Mouse (Mus musculus): ENCODE measurements around the gene Rnf144a. TPM values are rescaled to one million over a fixed set of nuclear protein-coding genes. Genes with fewer than 3 reads are reported as not detected.

The Rnf144a gene
- polyA plus RNA-seq, 1 experiment from 2014 or later: 7.4 TPM

GRCm38 (mm10) chr12:26401696-26402470 is 13.2 kb downstream of the Rnf144a start:
- ATAC-seq (replicated peaks; ENCODE audit: insufficient number of reproducible peaks, low FRiP score, low TSS enrichment): no peak
- 57% methylated on average over 10 of the region's 10 CpGs for WGBS (ENCODE audit: insufficient replicate concordance)
- Histone ChIP-seq H3K36me3 (ENCODE audit: control insufficient read depth, insufficient read depth, low read length) (no peaks in the 10 kb centered on the region), H3K4me2 (no peak overlapping the region), H3K27ac (ENCODE audit: low read depth, low read length) (no peak overlapping the region), H3K9me3 (replicated peaks; ENCODE audit: control insufficient read depth, low read length) (no peaks in the 10 kb centered on the region), H3K9ac (ENCODE audit: low read depth, low read length) (no peak overlapping the region), H3K27me3 (ENCODE audit: control insufficient read depth, insufficient read depth, low read length) (no peaks in the 10 kb centered on the region), H3K4me3 (ENCODE audit: low read depth, low read length) (no peak overlapping the region), H3K4me1 (ENCODE audit: control insufficient read depth, insufficient read depth, low read length) (peaks cover 20% of the 10 kb centered on the region)

GRCm38 (mm10) chr12:26401254-26401653 is 13.8 kb downstream of the Rnf144a start:
- H3K36me3 ChIP-seq (ENCODE audit: control insufficient read depth, insufficient read depth, low read length): no peaks in the 10 kb centered on the region
- H3K4me3 ChIP-seq (ENCODE audit: low read depth, low read length): no peak overlapping the region
- no peaks in the 10 kb centered on the region for H3K27me3 ChIP-seq (ENCODE audit: control insufficient read depth, insufficient read depth, low read length)
- H3K9ac ChIP-seq (ENCODE audit: low read depth, low read length): no peak overlapping the region
- H3K4me2 ChIP-seq: no peak overlapping the region
- peaks cover 20% of the 10 kb centered on the region for H3K4me1 ChIP-seq (ENCODE audit: control insufficient read depth, insufficient read depth, low read length)
- WGBS (ENCODE audit: insufficient replicate concordance): 79% methylated on average over 1 of the region's 1 CpGs
- no peaks in the 10 kb centered on the region for H3K9me3 ChIP-seq (replicated peaks; ENCODE audit: control insufficient read depth, low read length)
- H3K27ac ChIP-seq (ENCODE audit: low read depth, low read length): no peak overlapping the region
- ATAC-seq (replicated peaks; ENCODE audit: insufficient number of reproducible peaks, low FRiP score, low TSS enrichment): no peak

DNA sequence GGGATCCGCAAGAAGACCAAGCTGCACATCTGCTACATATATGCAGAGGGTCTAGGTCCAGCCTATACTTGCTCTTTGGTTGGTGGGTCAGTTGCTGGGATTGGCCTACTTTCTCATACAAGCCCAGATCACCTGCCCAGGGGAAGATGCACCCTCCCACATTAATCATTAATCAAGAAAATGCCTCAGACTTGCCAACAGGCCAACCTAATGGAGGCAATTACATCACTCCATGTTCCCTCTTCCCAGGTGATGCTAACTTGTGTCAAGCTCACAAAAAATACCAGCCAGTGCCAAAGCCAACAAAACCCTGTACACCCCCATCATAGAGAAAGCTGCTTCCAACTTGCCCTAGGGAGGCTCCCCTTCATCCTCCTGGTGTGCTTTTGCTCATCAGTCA is 14.3 kb downstream of the Rnf144a start:
- Histone ChIP-seq H3K27me3 (ENCODE audit: control insufficient read depth, insufficient read depth, low read length) (no peaks in the 10 kb centered on the region), H3K9ac (ENCODE audit: low read depth, low read length) (no peak overlapping the region), H3K4me2 (no peak overlapping the region), H3K4me1 (ENCODE audit: control insufficient read depth, insufficient read depth, low read length) (peaks cover 16% of the 10 kb centered on the region), H3K4me3 (ENCODE audit: low read depth, low read length) (no peak overlapping the region), H3K36me3 (ENCODE audit: control insufficient read depth, insufficient read depth, low read length) (no peaks in the 10 kb centered on the region), H3K27ac (ENCODE audit: low read depth, low read length) (no peak overlapping the region), H3K9me3 (replicated peaks; ENCODE audit: control insufficient read depth, low read length) (no peaks in the 10 kb centered on the region)
- no peak for ATAC-seq (replicated peaks; ENCODE audit: insufficient number of reproducible peaks, low FRiP score, low TSS enrichment)
- 100% methylated on average over 1 of the region's 1 CpGs for WGBS (ENCODE audit: insufficient replicate concordance)

- H3K36me3 ChIP-seq (ENCODE audit: control insufficient read depth, insufficient read depth, low read length): no peaks in the 10 kb centered on the region
- 87% methylated on average over 6 of the region's 6 CpGs for WGBS (ENCODE audit: insufficient replicate concordance)
Observed at GRCm38 (mm10) chr12:26399391-26399790, 15.7 kb downstream of the Rnf144a start.

GRCm38 (mm10) chr12:26398597-26398996 is 16.5 kb downstream of the Rnf144a start:
- Histone ChIP-seq H3K9ac (ENCODE audit: low read depth, low read length) (no peak overlapping the region), H3K4me1 (ENCODE audit: control insufficient read depth, insufficient read depth, low read length) (peaks cover 5% of the 10 kb centered on the region; the same call in 1 of the 2 replicates), H3K27ac (ENCODE audit: low read depth, low read length) (no peak overlapping the region), H3K9me3 (replicated peaks; ENCODE audit: control insufficient read depth, low read length) (no peaks in the 10 kb centered on the region), H3K36me3 (ENCODE audit: control insufficient read depth, insufficient read depth, low read length) (no peaks in the 10 kb centered on the region), H3K4me2 (no peak overlapping the region), H3K4me3 (ENCODE audit: low read depth, low read length) (no peak overlapping the region), H3K27me3 (ENCODE audit: control insufficient read depth, insufficient read depth, low read length) (no peaks in the 10 kb centered on the region)
- no peak for ATAC-seq (replicated peaks; ENCODE audit: insufficient number of reproducible peaks, low FRiP score, low TSS enrichment)
- WGBS (ENCODE audit: insufficient replicate concordance): 52% methylated on average over 2 of the region's 2 CpGs

More at GRCm38 (mm10) chr12:26399391-26399790, 15.7 kb downstream of the Rnf144a start:
- ATAC-seq (replicated peaks; ENCODE audit: insufficient number of reproducible peaks, low FRiP score, low TSS enrichment): no peak
- Histone ChIP-seq H3K4me2 (no peak overlapping the region), H3K4me1 (ENCODE audit: control insufficient read depth, insufficient read depth, low read length) (peaks cover 5% of the 10 kb centered on the region; the same call in 1 of the 2 replicates), H3K27ac (ENCODE audit: low read depth, low read length) (no peak overlapping the region), H3K9me3 (replicated peaks; ENCODE audit: control insufficient read depth, low read length) (no peaks in the 10 kb centered on the region), H3K27me3 (ENCODE audit: control insufficient read depth, insufficient read depth, low read length) (no peaks in the 10 kb centered on the region), H3K4me3 (ENCODE audit: low read depth, low read length) (no peak overlapping the region), H3K9ac (ENCODE audit: low read depth, low read length) (no peak overlapping the region)

DNA sequence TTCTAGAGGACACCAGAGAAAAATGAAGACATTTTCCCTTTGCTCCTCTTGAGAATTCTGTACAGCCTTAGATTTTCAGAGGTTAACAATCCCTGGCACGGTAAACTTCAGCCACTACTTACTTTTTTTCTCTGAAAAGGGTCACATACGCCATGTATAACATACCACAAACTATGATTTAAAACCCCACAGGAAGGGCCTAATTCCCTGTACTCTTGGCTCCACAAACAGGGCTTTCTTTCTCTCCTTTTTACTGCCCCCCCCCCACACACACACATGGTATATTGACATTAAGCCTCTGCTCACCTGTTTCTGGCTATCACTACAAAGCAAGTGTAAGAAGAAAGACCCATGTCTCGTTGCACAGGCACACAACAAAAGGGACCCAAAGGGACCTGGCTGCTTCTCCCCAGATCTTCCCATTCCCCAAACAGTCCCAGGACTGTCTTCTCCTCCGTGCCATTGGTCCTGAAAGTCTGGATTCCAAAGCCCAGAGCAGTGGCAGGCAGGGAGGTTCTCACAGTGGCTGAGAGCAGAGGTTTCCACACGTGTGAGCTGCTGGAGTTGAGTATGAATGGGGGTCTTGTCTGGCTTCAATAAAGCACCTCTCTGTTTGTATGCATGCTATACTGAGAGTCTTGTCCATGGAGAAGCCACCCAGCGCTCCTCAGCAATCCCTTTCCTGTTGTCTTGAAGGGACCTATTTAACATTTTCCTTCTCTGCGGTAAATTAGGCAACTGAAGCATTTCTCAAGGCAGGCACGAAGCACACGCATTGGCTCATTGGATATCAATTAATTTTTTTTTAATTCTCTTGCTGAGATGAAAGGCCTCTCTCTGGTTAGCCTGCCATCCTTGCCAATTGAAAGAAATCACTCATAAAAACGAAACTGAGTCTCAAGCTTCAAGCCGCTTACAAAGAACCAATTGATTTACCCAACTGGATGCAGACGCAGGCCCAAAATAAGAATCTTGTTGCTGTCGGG is 20.3 kb downstream of the Rnf144a start:
- ATAC-seq (replicated peaks; ENCODE audit: insufficient number of reproducible peaks, low FRiP score, low TSS enrichment): no peak
- 74% methylated on average over 13 of the region's 13 CpGs for WGBS (ENCODE audit: insufficient replicate concordance)
- Histone ChIP-seq H3K4me3 (ENCODE audit: low read depth, low read length) (no peak overlapping the region), H3K36me3 (ENCODE audit: control insufficient read depth, insufficient read depth, low read length) (no peaks in the 10 kb centered on the region), H3K4me1 (ENCODE audit: control insufficient read depth, insufficient read depth, low read length) (no peaks in the 10 kb centered on the region), H3K9me3 (replicated peaks; ENCODE audit: control insufficient read depth, low read length) (no peaks in the 10 kb centered on the region), H3K27ac (ENCODE audit: low read depth, low read length) (no peak overlapping the region), H3K27me3 (ENCODE audit: control insufficient read depth, insufficient read depth, low read length) (no peaks in the 10 kb centered on the region), H3K4me2 (no peak overlapping the region), H3K9ac (ENCODE audit: low read depth, low read length) (no peak overlapping the region)

- H3K27ac ChIP-seq (ENCODE audit: low read depth, low read length): no peak overlapping the region
- WGBS (ENCODE audit: insufficient replicate concordance): 70% methylated on average over 5 of the region's 5 CpGs
Observed at GRCm38 (mm10) chr12:26393291-26393690, 21.8 kb downstream of the Rnf144a start.

GRCm38 (mm10) chr12:26391162-26391561 is 23.9 kb downstream of the Rnf144a start:
- H3K4me2 ChIP-seq: no peak overlapping the region
- H3K27ac ChIP-seq (ENCODE audit: low read depth, low read length): no peak overlapping the region
- ATAC-seq (replicated peaks; ENCODE audit: insufficient number of reproducible peaks, low FRiP score, low TSS enrichment): no peak
- peaks cover 5% of the 10 kb centered on the region; the same call in 1 of the 2 replicates for H3K36me3 ChIP-seq (ENCODE audit: control insufficient read depth, insufficient read depth, low read length)
- H3K4me1 ChIP-seq (ENCODE audit: control insufficient read depth, insufficient read depth, low read length): no peaks in the 10 kb centered on the region
- H3K4me3 ChIP-seq (ENCODE audit: low read depth, low read length): no peak overlapping the region
- WGBS (ENCODE audit: insufficient replicate concordance): 67% methylated on average over 1 of the region's 1 CpGs
- H3K27me3 ChIP-seq (ENCODE audit: control insufficient read depth, insufficient read depth, low read length): no peaks in the 10 kb centered on the region
- H3K9ac ChIP-seq (ENCODE audit: low read depth, low read length): no peak overlapping the region
- no peaks in the 10 kb centered on the region for H3K9me3 ChIP-seq (replicated peaks; ENCODE audit: control insufficient read depth, low read length)

More at GRCm38 (mm10) chr12:26393291-26393690, 21.8 kb downstream of the Rnf144a start:
- H3K36me3 ChIP-seq (ENCODE audit: control insufficient read depth, insufficient read depth, low read length): peaks cover 5% of the 10 kb centered on the region; the same call in 1 of the 2 replicates
- no peak overlapping the region for H3K4me2 ChIP-seq
- no peak overlapping the region for H3K9ac ChIP-seq (ENCODE audit: low read depth, low read length)
- ATAC-seq (replicated peaks; ENCODE audit: insufficient number of reproducible peaks, low FRiP score, low TSS enrichment): no peak
- no peak overlapping the region for H3K4me3 ChIP-seq (ENCODE audit: low read depth, low read length)
- no peaks in the 10 kb centered on the region for H3K4me1 ChIP-seq (ENCODE audit: control insufficient read depth, insufficient read depth, low read length)
- no peaks in the 10 kb centered on the region for H3K27me3 ChIP-seq (ENCODE audit: control insufficient read depth, insufficient read depth, low read length)
- H3K9me3 ChIP-seq (replicated peaks; ENCODE audit: control insufficient read depth, low read length): no peaks in the 10 kb centered on the region

Data from heart, embryonic 11.5 days (tissue).